Mouse (Mus musculus): ENCODE results near the gene Tef. TPM values are rescaled to one million over a fixed set of nuclear protein-coding genes. Genes with fewer than 3 reads are reported as not detected.

Tef gene
- polyA plus RNA-seq, 1 experiment from 2014 or later = 8.4 TPM

DNA sequence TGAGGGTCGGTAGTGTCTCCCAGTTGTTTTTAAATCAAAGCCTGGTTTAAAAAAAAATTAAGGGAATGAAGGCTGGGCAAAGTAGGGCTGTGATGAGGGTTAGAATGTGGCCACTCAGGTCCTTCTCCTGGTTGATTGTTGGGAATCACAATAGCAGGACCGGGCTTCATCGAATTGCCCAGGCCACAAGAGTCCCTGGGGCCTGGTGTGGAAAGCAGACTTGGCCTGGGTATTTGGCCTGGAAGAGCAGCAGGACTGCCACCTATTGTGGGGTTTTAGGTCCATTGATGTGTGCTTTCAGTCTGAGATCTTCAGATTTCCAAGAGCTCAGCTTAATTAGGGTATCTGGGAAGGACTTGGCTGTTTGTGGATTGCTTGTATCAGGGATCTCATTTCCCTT lies 10.1 kb downstream of the Tef start:
- peaks cover 15% of the 10 kb centered on the region; the same call in 1 of the 2 replicates for H3K36me3 ChIP-seq
- no peaks in the 10 kb centered on the region for H3K27me3 ChIP-seq (replicated peaks)
- no peaks in the 10 kb centered on the region for H3K9me3 ChIP-seq (replicated peaks)
- 43% methylated on average over 3 of the region's 3 CpGs for WGBS (ENCODE audit: insufficient replicate concordance)
- H3K4me1 ChIP-seq = peaks cover 47% of the 10 kb centered on the region
- peak overlapping the region; percentile 77 for H3K9ac ChIP-seq
- H3K4me2 ChIP-seq = peak overlapping the region; percentile 99
- H3K4me3 ChIP-seq = peak overlapping the region; percentile 77
- ATAC-seq = no peak
- 0 out of 2 replicates have a peak overlapping the region, but pooled peaks have one; percentile 33 for H3K27ac ChIP-seq

DNA sequence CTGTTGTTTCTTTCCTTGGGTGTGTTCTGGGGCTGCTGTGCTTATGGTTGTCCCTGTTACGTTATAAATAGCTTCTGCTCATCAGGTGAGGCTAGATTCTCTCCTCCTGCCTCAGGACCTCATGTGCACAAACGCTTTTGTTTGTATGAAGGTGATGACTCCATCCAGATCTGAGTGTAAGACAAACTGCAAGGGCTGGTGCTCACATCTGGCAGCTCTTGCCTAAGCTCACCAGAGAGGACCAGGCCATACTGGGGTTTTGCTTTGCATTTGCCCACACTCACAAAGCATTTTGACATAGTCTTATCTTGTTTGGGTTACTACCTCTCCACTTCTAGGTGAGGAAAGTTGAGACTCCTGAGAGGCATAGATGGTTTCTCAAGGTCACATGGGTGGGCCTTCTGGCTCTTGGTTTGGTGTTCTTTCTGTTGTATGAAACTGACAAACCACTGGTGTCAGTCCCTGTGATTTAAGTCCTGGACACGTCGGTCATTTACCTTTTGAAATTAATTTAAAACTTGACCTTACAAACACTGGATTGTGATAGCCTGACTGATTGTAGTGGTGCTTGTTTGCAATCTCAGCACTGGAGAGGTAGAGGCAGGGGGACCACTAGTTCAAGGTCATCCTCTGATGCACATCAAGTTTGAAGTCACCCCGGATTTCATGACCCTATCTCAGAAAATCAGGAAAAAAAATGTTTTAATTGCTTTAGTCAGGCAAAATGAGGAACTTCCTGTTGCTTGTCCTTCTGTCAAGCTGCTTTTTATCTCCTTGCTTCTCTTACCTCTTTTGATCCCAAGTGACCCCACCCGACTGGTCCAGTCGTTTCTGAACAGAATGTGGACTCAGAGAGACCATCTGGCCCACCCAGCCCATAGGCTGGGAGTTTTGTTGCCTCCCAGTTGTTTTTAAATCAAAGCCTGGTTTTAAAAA lies 10.7 kb downstream of the Tef start:
- Histone ChIP-seq H3K27me3 (replicated peaks) (no peaks in the 10 kb centered on the region), H3K36me3 (peaks cover 16% of the 10 kb centered on the region; the same call in 1 of the 2 replicates), H3K27ac (no peak overlapping the region), H3K9ac (no peak overlapping the region), H3K4me2 (peak overlapping the region; percentile 99), H3K4me3 (no peak overlapping the region), H3K4me1 (peaks cover 47% of the 10 kb centered on the region), H3K9me3 (replicated peaks) (no peaks in the 10 kb centered on the region)
- 52% methylated on average over 7 of the region's 7 CpGs for WGBS (ENCODE audit: insufficient replicate concordance)
- no peak for ATAC-seq

DNA sequence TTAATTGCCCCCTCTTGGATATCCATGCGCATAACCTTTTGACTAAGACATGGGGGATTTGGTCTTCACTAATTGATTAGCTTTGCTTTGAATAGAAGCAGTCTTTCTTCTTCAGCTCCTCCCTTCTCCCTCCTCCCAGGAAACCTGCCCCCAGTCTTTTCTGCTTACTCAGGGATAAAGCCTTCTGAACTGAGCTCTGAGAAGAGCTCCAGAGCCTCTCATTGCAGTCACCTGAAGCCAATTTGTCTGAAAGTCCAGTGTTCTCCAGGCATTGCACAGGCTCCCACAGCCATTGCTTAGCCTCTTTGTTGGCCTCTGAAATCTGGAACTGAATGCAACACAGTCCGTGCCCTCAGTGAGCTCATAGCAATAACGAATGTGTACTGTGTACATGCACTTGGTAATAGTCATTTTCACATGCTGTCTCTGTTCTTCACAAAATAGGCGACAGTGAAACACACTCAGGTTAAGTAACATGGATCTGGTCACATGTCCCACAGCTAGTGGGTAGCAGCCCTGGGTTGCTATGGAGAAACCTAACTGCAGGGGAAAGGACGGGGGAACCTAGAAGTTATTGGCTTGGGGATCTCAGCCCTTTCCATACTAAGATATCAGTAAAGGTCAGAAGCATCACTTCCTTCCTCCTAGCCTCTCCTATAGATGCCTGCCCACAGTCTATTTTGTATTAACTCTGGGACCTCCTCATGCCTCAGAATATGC lies 11.9 kb downstream of the Tef start:
- no peak for ATAC-seq
- Histone ChIP-seq H3K9ac (no peak overlapping the region), H3K9me3 (replicated peaks) (no peaks in the 10 kb centered on the region)

DNA sequence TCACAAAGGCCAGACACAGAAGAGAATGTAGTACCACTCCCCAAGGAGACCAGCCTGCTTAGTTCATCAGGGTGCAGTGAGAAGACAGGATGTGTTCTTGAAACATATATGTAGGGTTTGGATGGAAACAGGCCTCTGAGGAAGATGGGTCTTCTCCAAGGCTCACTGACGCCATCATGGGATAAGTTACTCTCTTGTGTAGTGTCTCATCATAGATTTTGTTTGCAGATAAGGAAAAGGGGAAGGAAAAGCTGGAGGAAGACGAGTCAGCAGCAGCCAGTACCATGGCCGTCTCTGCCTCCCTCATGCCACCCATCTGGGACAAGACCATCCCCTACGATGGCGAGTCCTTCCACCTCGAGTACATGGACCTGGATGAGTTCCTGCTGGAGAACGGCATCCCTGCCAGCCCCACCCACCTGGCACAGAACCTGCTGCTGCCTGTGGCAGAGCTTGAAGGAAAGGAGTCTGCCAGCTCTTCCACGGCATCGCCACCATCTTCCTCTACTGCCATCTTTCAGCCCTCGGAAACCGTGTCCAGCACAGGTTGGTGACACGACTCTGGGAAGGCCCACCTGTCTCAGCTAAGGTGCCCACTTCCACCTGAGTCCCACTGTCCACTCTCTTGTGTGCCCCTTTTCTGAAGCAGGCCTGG lies 12.6 kb downstream of the Tef start:
- H3K9ac ChIP-seq = no peak overlapping the region
- H3K4me2 ChIP-seq = no peak overlapping the region
- no peak overlapping the region for H3K4me3 ChIP-seq
- H3K9me3 ChIP-seq (replicated peaks) = no peaks in the 10 kb centered on the region
- peaks cover 37% of the 10 kb centered on the region for H3K4me1 ChIP-seq
- 69% methylated on average over 12 of the region's 12 CpGs for WGBS (ENCODE audit: insufficient replicate concordance)
- peaks cover 22% of the 10 kb centered on the region; the same call in 1 of the 2 replicates for H3K36me3 ChIP-seq
- ATAC-seq = no peak
- no peak overlapping the region for H3K27ac ChIP-seq
- H3K27me3 ChIP-seq (replicated peaks) = no peaks in the 10 kb centered on the region

More for the DNA sequence above, 11.9 kb downstream of the Tef start:
- H3K4me2 ChIP-seq = no peak overlapping the region
- peaks cover 18% of the 10 kb centered on the region; the same call in 1 of the 2 replicates for H3K36me3 ChIP-seq
- H3K4me3 ChIP-seq = no peak overlapping the region
- no peak overlapping the region for H3K27ac ChIP-seq
- H3K4me1 ChIP-seq = peaks cover 44% of the 10 kb centered on the region
- WGBS (ENCODE audit: insufficient replicate concordance) = 55% methylated on average over 5 of the region's 5 CpGs
- no peaks in the 10 kb centered on the region for H3K27me3 ChIP-seq (replicated peaks)

DNA sequence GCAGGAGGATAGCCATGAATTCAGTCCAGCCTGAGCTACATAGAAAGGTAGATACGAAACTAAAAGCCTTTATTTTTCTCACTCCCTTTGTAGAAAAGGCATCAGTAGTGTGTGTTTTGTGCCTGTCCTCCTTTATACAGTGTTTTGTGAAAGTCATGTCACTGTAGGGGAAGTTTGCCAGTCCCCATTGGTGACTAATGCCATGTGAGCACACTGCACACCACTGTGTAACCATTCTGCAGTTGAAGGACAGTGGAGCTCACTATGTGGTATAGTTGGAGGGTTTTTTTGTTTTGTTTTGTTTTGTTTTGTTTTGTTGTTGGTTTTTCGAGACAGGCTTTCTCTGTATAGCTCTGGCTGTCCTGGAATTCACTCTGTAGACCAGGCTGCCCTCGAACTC lies 16.2 kb downstream of the Tef start:
- H3K36me3 ChIP-seq = peaks cover 33% of the 10 kb centered on the region
- no peaks in the 10 kb centered on the region for H3K27me3 ChIP-seq (replicated peaks)
- H3K4me1 ChIP-seq = peaks cover 13% of the 10 kb centered on the region
- ATAC-seq = no peak
- H3K9me3 ChIP-seq (replicated peaks) = no peaks in the 10 kb centered on the region
- no peak overlapping the region for H3K9ac ChIP-seq
- no peak overlapping the region for H3K4me3 ChIP-seq
- H3K27ac ChIP-seq = no peak overlapping the region
- WGBS (ENCODE audit: insufficient replicate concordance) = 65% methylated on average over 3 of the region's 3 CpGs
- H3K4me2 ChIP-seq = no peak overlapping the region

DNA sequence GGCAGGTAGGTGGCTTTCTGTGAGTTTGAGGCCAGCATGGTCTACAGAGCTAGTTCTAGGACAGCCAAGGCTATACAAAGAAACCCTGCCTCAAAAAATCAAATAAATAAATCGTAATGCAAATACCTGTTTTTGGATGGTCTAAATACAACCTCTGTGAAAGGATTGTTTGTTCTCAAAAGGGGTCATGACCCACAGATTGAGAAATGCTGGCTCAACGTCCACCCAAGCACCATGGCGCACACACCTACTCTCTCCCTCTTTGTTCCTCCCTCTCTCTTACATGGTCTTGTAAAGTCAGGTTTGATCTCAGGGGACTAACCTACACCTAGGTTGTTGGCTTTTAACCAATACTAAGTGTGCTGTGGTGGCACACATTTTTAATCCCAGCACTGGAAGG lies 20.4 kb downstream of the Tef start:
- WGBS (ENCODE audit: insufficient replicate concordance) = 75% methylated on average over 3 of the region's 3 CpGs
- Histone ChIP-seq H3K4me3 (no peak overlapping the region), H3K9me3 (replicated peaks) (no peaks in the 10 kb centered on the region), H3K4me1 (no peaks in the 10 kb centered on the region), H3K4me2 (no peak overlapping the region), H3K27me3 (replicated peaks) (no peaks in the 10 kb centered on the region), H3K36me3 (peaks cover 46% of the 10 kb centered on the region), H3K27ac (no peak overlapping the region), H3K9ac (no peak overlapping the region)
- ATAC-seq = 0 out of 2 replicates have a peak, but pooled peaks have one; percentile 42

DNA sequence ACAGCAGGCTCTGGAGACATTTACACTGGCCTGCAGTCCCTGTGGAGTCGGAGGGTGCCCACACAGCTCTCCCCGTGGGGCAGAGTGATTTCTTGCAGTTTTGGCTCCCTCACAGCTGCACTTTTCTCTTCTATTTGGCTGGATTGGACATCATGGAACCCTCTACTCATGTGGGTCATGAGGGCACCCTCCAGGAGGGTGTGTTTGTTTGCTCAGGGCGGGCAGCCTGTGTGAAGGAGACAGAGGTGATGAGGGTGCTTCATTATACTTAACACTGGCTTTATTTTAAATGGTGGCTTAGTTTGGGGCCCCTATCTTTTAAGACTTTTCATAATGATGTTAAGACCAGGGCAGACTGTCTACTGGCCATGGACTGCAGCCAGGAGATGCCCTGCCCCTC lies 22.6 kb downstream of the Tef start:
- Histone ChIP-seq H3K4me3 (no peak overlapping the region), H3K4me1 (no peaks in the 10 kb centered on the region), H3K27ac (no peak overlapping the region), H3K9me3 (replicated peaks) (no peaks in the 10 kb centered on the region), H3K9ac (no peak overlapping the region), H3K36me3 (peaks cover 40% of the 10 kb centered on the region), H3K4me2 (no peak overlapping the region), H3K27me3 (replicated peaks) (no peaks in the 10 kb centered on the region)
- no peak for ATAC-seq
- WGBS (ENCODE audit: insufficient replicate concordance) = 70% methylated on average over 3 of the region's 3 CpGs

DNA sequence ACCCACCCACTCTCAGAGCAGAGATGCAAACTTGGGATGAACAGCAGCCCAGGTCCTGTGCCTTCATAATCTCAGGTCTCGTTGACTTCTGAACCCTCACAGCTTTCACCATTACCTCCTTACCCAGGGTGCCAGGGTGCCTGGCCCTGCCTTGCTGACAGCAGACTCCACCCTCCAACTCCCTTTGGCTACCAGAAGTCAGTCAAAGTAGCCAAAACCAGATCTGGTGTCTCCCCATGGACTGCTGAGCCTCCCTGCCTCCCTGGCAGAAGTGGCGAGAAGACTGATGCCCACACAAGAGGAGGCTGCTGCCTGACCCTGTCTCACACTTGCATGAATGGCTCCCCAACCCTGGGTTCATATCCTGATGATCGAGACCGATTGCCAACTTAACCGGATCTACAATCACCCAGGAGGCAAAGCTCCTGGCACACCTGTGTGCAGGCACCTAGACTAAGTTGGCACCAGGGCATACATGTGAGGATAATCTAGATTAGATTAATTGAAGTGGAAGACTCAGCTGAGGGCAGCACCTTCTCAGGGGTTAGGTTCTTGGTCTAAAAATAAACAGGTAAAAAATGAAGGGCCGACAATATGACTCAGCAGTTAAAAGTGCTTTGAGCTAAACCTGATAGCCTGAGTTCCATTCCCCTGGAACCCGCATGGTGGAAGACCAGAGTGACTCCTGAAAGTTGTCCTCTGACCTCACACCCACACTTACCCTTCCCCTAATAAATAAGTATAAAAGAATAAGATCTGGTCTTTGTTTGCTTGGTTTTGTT lies 26.4 kb downstream of the Tef start:
- Histone ChIP-seq H3K27me3 (replicated peaks) (peaks cover 3% of the 10 kb centered on the region; the same call in 1 of the 2 replicates), H3K9ac (no peak overlapping the region), H3K4me3 (no peak overlapping the region), H3K27ac (no peak overlapping the region), H3K9me3 (replicated peaks) (no peaks in the 10 kb centered on the region), H3K36me3 (peaks cover 27% of the 10 kb centered on the region), H3K4me1 (peaks cover 5% of the 10 kb centered on the region; the same call in 1 of the 2 replicates), H3K4me2 (no peak overlapping the region)
- no peak for ATAC-seq
- 70% methylated on average over 7 of the region's 7 CpGs for WGBS (ENCODE audit: insufficient replicate concordance)

DNA sequence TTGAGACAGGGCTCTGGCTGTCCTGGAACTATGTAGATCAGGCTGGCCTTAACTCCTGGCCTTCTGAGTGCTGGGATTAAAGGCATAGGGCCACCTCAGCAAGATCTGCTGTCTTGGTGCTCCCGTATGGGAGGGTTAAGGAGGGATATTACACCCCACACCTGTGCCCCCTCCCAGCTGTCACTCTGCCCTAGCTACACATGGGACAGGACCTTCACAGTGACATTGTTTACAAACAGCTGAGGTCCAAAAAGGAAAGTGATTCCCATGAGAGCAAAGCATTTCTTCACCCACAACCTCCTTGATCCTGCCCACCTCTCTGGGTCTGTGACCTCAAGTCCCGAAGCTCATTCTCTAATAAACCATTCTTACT lies 27.0 kb downstream of the Tef start:
- Histone ChIP-seq H3K36me3 (peaks cover 21% of the 10 kb centered on the region), H3K27ac (no peak overlapping the region), H3K4me3 (no peak overlapping the region), H3K4me2 (no peak overlapping the region), H3K4me1 (peaks cover 5% of the 10 kb centered on the region; the same call in 1 of the 2 replicates), H3K9ac (no peak overlapping the region), H3K9me3 (replicated peaks) (no peaks in the 10 kb centered on the region), H3K27me3 (replicated peaks) (peaks cover 9% of the 10 kb centered on the region)
- no peak for ATAC-seq
- 49% methylated on average over 2 of the region's 2 CpGs for WGBS (ENCODE audit: insufficient replicate concordance)

DNA sequence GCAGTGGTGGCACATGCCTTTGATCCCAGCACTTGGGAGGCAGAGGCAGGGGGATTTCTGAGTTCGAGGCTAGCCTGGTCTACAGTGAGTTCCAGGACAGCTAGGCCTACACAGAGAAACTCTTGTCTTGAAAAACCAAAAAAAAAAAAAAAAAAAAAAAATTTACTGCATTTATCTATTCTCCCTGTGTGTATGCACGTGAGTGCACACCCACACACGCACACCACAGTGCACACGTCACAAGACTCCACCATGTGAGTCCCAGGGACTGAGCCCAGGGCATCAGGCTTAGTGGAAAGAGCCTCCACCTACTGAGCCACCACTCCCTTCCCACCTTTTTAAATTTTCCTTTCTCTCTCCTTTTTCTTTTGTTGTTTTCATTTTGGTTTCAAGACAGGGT lies 28.3 kb downstream of the Tef start:
- Histone ChIP-seq H3K4me2 (no peak overlapping the region), H3K27me3 (replicated peaks) (peaks cover 21% of the 10 kb centered on the region), H3K27ac (no peak overlapping the region), H3K36me3 (peaks cover 10% of the 10 kb centered on the region), H3K9ac (no peak overlapping the region), H3K4me1 (peaks cover 7% of the 10 kb centered on the region), H3K9me3 (replicated peaks) (no peaks in the 10 kb centered on the region), H3K4me3 (no peak overlapping the region)
- ATAC-seq = no peak
- 75% methylated on average over 4 of the region's 4 CpGs for WGBS (ENCODE audit: insufficient replicate concordance)

DNA sequence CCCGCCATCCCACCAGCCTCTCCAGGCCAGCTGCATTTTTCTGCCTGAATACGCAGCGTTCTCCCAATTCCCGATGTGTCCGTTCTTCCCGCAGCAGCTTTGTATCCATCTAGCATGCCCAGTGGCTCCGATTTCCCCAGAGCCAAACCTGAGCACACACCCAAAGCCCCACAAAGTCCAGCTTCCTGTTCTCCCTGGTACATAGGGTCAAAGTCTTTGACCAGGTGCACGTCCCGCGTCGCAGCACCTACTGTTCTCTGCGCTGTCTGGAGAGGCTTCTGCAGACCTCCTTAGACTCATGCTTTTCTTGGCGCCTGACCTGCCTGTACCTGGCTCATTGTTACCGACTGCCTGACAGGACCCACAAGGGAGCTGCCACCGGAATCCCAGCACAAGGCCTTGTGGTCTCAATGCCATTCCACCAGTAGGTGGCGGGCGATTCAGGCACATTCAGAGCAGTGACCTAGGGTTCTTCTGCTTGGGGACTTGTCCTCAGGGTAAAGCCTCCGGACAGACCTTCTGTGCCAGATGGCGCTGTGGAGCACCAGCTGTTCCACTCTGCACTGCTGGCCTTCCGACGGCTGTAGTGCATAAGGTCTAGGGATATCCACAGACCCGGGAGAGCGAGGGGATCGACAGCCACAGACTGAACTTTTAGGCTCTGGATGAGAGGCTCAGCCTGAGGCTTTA lies 29.1 kb downstream of the Tef start:
- no peaks in the 10 kb centered on the region for H3K9me3 ChIP-seq (replicated peaks)
- peak overlapping the region; percentile 32 for H3K4me2 ChIP-seq
- no peak overlapping the region for H3K4me3 ChIP-seq
- peaks cover 29% of the 10 kb centered on the region for H3K27me3 ChIP-seq (replicated peaks)
- WGBS (ENCODE audit: insufficient replicate concordance) = 14% methylated on average over 24 of the region's 24 CpGs
- peak; percentile 89 for ATAC-seq
- no peak overlapping the region for H3K9ac ChIP-seq
- peaks cover 14% of the 10 kb centered on the region for H3K4me1 ChIP-seq
- no peak overlapping the region for H3K27ac ChIP-seq
- peaks cover 2% of the 10 kb centered on the region; the same call in 1 of the 2 replicates for H3K36me3 ChIP-seq
